Comparison of ENCODE assay signal across 9 mouse cellular contexts in genomic region chr1:34893831-34894230, GRCm38 (mm10). TPM values are rescaled to one million over a fixed set of nuclear protein-coding genes. Genes with fewer than 3 reads are reported as not detected.
DNase-seq lines count a peak whose midpoint lies in the region; ATAC-seq and TF ChIP-seq lines count a peak whose summit lies in the region.
"Had no signal": no experiment of that assay in that cellular context is flagged by ENCODE, and none has a peak within 500 bp of the region (broad histone marks: within the 10 kb centered on the region; RNA-seq: fewer than 3 reads in every experiment).

No protein-coding gene starts in this region.

- H3K4me3 ChIP-seq in heart, postnatal 0 days (ENCODE audit: low read depth, low read length) = no peak overlapping the region
- no peak overlapping the region for H3K4me3 ChIP-seq in limb, embryonic 10.5 days
- H3K4me3 ChIP-seq: liver, embryonic 15.5 days had no signal

- POLR2A ChIA-PET in Patski (lab: Charles Lee) = no interaction called here

- 0 out of 2 replicates have a peak, but pooled peaks cover 7% of the 10 kb centered on the region for H3K27me3 ChIP-seq in heart, postnatal 0 days (ENCODE audit: control insufficient read depth, insufficient read depth, low read length)
- H3K27me3 ChIP-seq in Patski = no peaks in the 10 kb centered on the region
- H3K27me3 ChIP-seq in limb, embryonic 10.5 days (ENCODE audit: low read depth, poor library complexity, severe bottlenecking) = no peaks in the 10 kb centered on the region
- H3K27me3 ChIP-seq: liver, embryonic 15.5 days had no signal

- ATAC-seq in heart, postnatal 0 days (ENCODE audit: insufficient read depth, low read depth) = no peak
- ATAC-seq in Patski = no peak

- H3K4me1 ChIP-seq in heart, postnatal 0 days (ENCODE audit: control insufficient read depth, insufficient read depth) = no peaks in the 10 kb centered on the region
- H3K4me1 ChIP-seq in limb, embryonic 10.5 days = no peaks in the 10 kb centered on the region
- H3K4me1 ChIP-seq: liver, embryonic 15.5 days had no signal

- DNase-seq in heart, postnatal 0 days (ENCODE audit: low spot score) = no peak
- DNase-seq in heart, adult 9 months (ENCODE audit: low spot score in 2 of 2) = no peak
- peak; percentile 23 for DNase-seq in lung, postnatal 36 days
- DNase-seq in lung, adult 18-20 months = no peak
- DNase-seq in Patski (ENCODE audit: low read depth, low spot score) = no peak
- peak; percentile 35 for DNase-seq in retina, embryonic 14.5 days (ENCODE audit: low spot score)
- no peak for DNase-seq in limb, embryonic 10.5 days (ENCODE audit: low spot score)
- DNase-seq: spleen, adult 18-20 months had no signal

- H3K9me3 ChIP-seq in heart, postnatal 0 days (replicated peaks; ENCODE audit: control insufficient read depth, low read length) = no peaks in the 10 kb centered on the region
- H3K9me3 ChIP-seq in limb, embryonic 10.5 days (replicated peaks) = no peaks in the 10 kb centered on the region
- H3K9me3 ChIP-seq: liver, embryonic 15.5 days had no signal

- WGBS in heart, postnatal 0 days = 43% methylated on average over 6 of the region's 6 CpGs
- 81% methylated on average over 6 of the region's 6 CpGs for WGBS in limb, embryonic 10.5 days

- no peaks in the 10 kb centered on the region for H3K36me3 ChIP-seq in heart, postnatal 0 days (replicated peaks; ENCODE audit: control insufficient read depth, insufficient read depth, low read length)
- H3K36me3 ChIP-seq in limb, embryonic 10.5 days = no peaks in the 10 kb centered on the region
- H3K36me3 ChIP-seq: liver, embryonic 15.5 days had no signal

- H3K4me2 ChIP-seq in heart, postnatal 0 days (ENCODE audit: low read depth, low read length) = no peak overlapping the region
- H3K4me2 ChIP-seq: liver, embryonic 15.5 days had no signal

- no peak overlapping the region for H3K9ac ChIP-seq in heart, postnatal 0 days (replicated peaks; ENCODE audit: low read depth, low read length)
- H3K9ac ChIP-seq: liver, embryonic 15.5 days had no signal

- peak; percentile 30; the same call in 1 of the 2 replicates for TF ChIP-seq CTCF in heart, postnatal 0 days (IDR thresholded peaks at IDR 0.05; ENCODE audit: low read depth)
- TF ChIP-seq CTCF in Patski (IDR thresholded peaks at IDR 0.05) = peak; percentile 44

- TF ChIP-seq EP300 in heart, postnatal 0 days (IDR thresholded peaks at IDR 0.05; ENCODE audit: low read depth) = no peak

- H3K27ac ChIP-seq in heart, postnatal 0 days (ENCODE audit: low read depth) = no peak overlapping the region
- H3K27ac ChIP-seq in limb, embryonic 10.5 days = no peak overlapping the region
- H3K27ac ChIP-seq: liver, embryonic 15.5 days had no signal

- in situ Hi-C loops in Patski (cut with MboI; ENCODE audit: low pct_unique_long_range_greater_than_20kb) = loop anchor here (25.0 kb wide), 1 partner anchor 1243 kb away; no protein-coding TSS in a partner anchor

- CTCF ChIA-PET in Patski (lab: Charles Lee) = interaction anchor here (1.1 kb wide), 1 partner anchor 156 kb away, joined by 3 read pairs; no protein-coding TSS in a partner anchor

RNA-seq across cellular contexts. Expression of gene Plekhb2, which starts 44.1 kb away (rescaled TPM):
- 78.5 and 79.3 TPM in 2 replicates for total RNA-seq in heart, postnatal 0 days (2014; rRNA removed; ENCODE audit: low replicate concordance)
- 65.4 and 67.2 TPM in 2 replicates for polyA plus RNA-seq in heart, postnatal 0 days (2015; fragmentation: Nextera tagmentation; extraction: Ambion mirVana)
- polyA plus RNA-seq in Patski (2021) = 134 TPM
- polyA plus RNA-seq in limb, embryonic 10.5 days (2016; fragmentation: Nextera tagmentation; extraction: Ambion mirVana) = 19.0 and 19.2 TPM in 2 replicates

RNA-seq across cellular contexts. Expression of gene Fam168b, which starts 51.0 kb away (rescaled TPM):
- 83.3 and 96.0 TPM in 2 replicates for total RNA-seq in heart, postnatal 0 days (2014; rRNA removed; ENCODE audit: low replicate concordance)
- polyA plus RNA-seq in heart, postnatal 0 days (2015; fragmentation: Nextera tagmentation; extraction: Ambion mirVana) = 18.9 and 21.5 TPM in 2 replicates
- 107 TPM for polyA plus RNA-seq in Patski (2021)
- polyA plus RNA-seq in limb, embryonic 10.5 days (2016; fragmentation: Nextera tagmentation; extraction: Ambion mirVana) = 119 and 135 TPM in 2 replicates

Comparison
In these comparisons a context has a peak if more than half of its experiments do, and no peak if none do; other contexts are left out.
1. DNase-seq: peak in lung, postnatal 36 days (single experiment) and retina, embryonic 14.5 days (single experiment); none in heart, postnatal 0 days (single experiment), heart, adult 9 months (0 of 2), lung, adult 18-20 months (0 of 2), Patski (single experiment) and limb, embryonic 10.5 days (single experiment).